Mouse (Mus musculus) hindbrain, embryonic 12.5 days (tissue): ENCODE measurements around the gene Klhl12. TPM values are rescaled to one million over a fixed set of nuclear protein-coding genes. Genes with fewer than 3 reads are reported as not detected.
"Not testable (repeated sequence)": the region's sequence is repeated elsewhere in the genome, so short reads cannot be mapped to it uniquely, and the experiment has no call there.

Experiments
- ATAC-seq: fragments of 200-750 bp; cut with Nextera tagmentation; 2 replicates; pipeline ENCODE4 v1.8.0; 2017; ENCODE audit warnings: moderate TSS enrichment; ENCODE audit not compliant: low FRiP score
- H3K27ac ChIP-seq: fragments of 300-500 bp; sonication (generic); 2 replicates; pipeline ENCODE4 v1.5.1; 2016; ENCODE audit warnings: mild to moderate bottlenecking
- H3K27me3 ChIP-seq: fragments of 300-500 bp; sonication (generic); 2 replicates; pipeline ENCODE4 v1.6.1; 2016; ENCODE audit warnings: mild to moderate bottlenecking
- H3K36me3 ChIP-seq: fragments of 300-500 bp; sonication (generic); 2 replicates; pipeline ENCODE4 v1.6.1; 2016; ENCODE audit warnings: mild to moderate bottlenecking
- H3K4me1 ChIP-seq: fragments of 300-500 bp; sonication (generic); 2 replicates; pipeline ENCODE4 v1.6.1; 2016
- H3K4me2 ChIP-seq: fragments of 300-500 bp; sonication (generic); replicated peaks from 2 replicates; pipeline ENCODE4 v1.6.1; 2016; ENCODE audit warnings: mild to moderate bottlenecking
- H3K4me3 ChIP-seq: fragments of 300-500 bp; sonication (generic); 2 replicates; pipeline ENCODE4 v1.5.1; 2016; ENCODE audit warnings: mild to moderate bottlenecking
- H3K9ac ChIP-seq: fragments of 300-500 bp; sonication (generic); 2 replicates; pipeline ENCODE4 v1.6.1; 2016; ENCODE audit warnings: mild to moderate bottlenecking, moderate library complexity
- H3K9me3 ChIP-seq: fragments of 300-500 bp; sonication (generic); replicated peaks from 2 replicates; pipeline ENCODE4 v1.6.1; 2016; ENCODE audit warnings: mild to moderate bottlenecking
- WGBS: fragments of 180-500 bp; shearing (Covaris S2); methylation state at CpG from one replicate; pipeline ENCODE4 v1.1.7; 2016; 5-methylcytosine and 5-hydroxymethylcytosine counted together
- polyA plus RNA-seq: library from polyadenylated mRNA; unstranded; fragments of >200 nt; fragmentation: Nextera tagmentation; extraction: Ambion mirVana; gene quantifications from 2 replicates; pipeline ENCODE4 v1.2.1, GENCODE M21; 2016

Gene Klhl12
- polyA plus RNA-seq, 1 experiment from 2014 or later, result 32.9 TPM

- no peak for ATAC-seq
- Histone ChIP-seq H3K27me3 (no peaks in the 10 kb centered on the region), H3K27ac (no peak overlapping the region), H3K9ac (no peak overlapping the region), H3K4me3 (no peak overlapping the region), H3K4me2 (no peak overlapping the region), H3K9me3 (no peaks in the 10 kb centered on the region), H3K36me3 (peaks cover 62% of the 10 kb centered on the region), H3K4me1 (peaks cover 12% of the 10 kb centered on the region)
- WGBS, result 82% methylated on average over 10 of the region's 10 CpGs
Observed at GRCm38 (mm10) chr1:134423911-134424310, 31.4 kb upstream of the Klhl12 start.

DNA sequence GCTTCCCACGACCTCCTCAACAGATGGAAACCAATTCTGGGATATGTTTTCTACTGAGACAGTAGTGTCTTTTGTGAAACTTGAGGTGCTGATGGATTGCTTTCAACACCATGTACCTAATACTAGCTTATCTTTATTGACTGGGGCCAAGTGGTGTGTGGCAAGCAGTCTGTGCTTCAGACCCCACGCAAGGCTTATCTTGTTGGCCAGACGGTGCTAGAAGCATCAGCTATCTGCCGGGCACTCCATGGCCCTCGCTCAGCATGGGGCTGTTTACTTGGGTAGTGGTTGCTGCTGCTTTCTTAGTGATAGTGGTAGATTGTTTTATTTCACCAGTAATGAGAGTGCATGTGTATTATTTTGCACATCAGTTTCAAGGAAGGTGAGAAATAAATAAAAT is 29.0 kb upstream of the Klhl12 start:
- Histone ChIP-seq H3K9me3 (no peaks in the 10 kb centered on the region), H3K36me3 (peaks cover 80% of the 10 kb centered on the region), H3K27ac (no peak overlapping the region), H3K4me1 (no peaks in the 10 kb centered on the region), H3K4me3 (no peak overlapping the region), H3K27me3 (no peaks in the 10 kb centered on the region), H3K4me2 (no peak overlapping the region), H3K9ac (no peak overlapping the region)
- 81% methylated on average over 5 of the region's 5 CpGs for WGBS
- no peak for ATAC-seq

GRCm38 (mm10) chr1:134433002-134433401 is 22.3 kb upstream of the Klhl12 start:
- Histone ChIP-seq H3K9ac (no peak overlapping the region), H3K27me3 (no peaks in the 10 kb centered on the region), H3K4me1 (no peaks in the 10 kb centered on the region), H3K9me3 (no peaks in the 10 kb centered on the region), H3K36me3 (peaks cover 47% of the 10 kb centered on the region), H3K27ac (no peak overlapping the region), H3K4me2 (no peak overlapping the region), H3K4me3 (no peak overlapping the region)
- ATAC-seq, result no peak
- WGBS, result 86% methylated on average over 10 of the region's 10 CpGs

DNA sequence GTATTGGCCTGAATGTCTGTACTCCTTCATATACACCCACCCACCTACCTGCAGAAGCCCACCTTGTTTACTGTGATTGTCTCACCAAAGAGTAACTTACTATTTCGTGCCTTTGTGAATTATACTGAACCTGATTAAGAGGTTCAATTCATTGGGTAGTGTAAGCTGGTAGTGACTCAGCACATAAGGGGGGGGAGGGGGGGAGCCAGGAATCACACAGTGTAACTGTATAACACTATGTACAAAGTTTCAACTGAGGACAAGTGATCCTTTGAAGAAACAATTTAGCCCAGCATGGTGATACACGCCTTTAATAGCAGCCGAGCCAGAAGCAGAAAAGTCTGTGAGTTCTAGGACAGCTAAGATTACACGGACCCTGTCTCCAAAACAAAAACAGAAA is 21.9 kb upstream of the Klhl12 start:
- no peak for ATAC-seq
- Histone ChIP-seq H3K27ac (no peak overlapping the region), H3K9me3 (no peaks in the 10 kb centered on the region), H3K9ac (no peak overlapping the region), H3K27me3 (no peaks in the 10 kb centered on the region), H3K4me1 (no peaks in the 10 kb centered on the region), H3K36me3 (peaks cover 42% of the 10 kb centered on the region), H3K4me3 (no peak overlapping the region), H3K4me2 (no peak overlapping the region)
- WGBS, result 92% methylated on average over 4 of the region's 4 CpGs

GRCm38 (mm10) chr1:134435414-134435813 is 19.9 kb upstream of the Klhl12 start:
- WGBS, result 28% methylated on average over 4 of the region's 4 CpGs
- Histone ChIP-seq H3K4me3 (no peak overlapping the region), H3K27me3 (no peaks in the 10 kb centered on the region), H3K4me1 (no peaks in the 10 kb centered on the region), H3K36me3 (peaks cover 28% of the 10 kb centered on the region), H3K9ac (no peak overlapping the region), H3K4me2 (no peak overlapping the region), H3K9me3 (no peaks in the 10 kb centered on the region), H3K27ac (no peak overlapping the region)
- no peak for ATAC-seq

GRCm38 (mm10) chr1:134440437-134440836 is 14.9 kb upstream of the Klhl12 start:
- no peak overlapping the region for H3K9ac ChIP-seq
- ATAC-seq, result no peak
- H3K36me3 ChIP-seq, result no peaks in the 10 kb centered on the region
- H3K9me3 ChIP-seq, result no peaks in the 10 kb centered on the region
- no peaks in the 10 kb centered on the region for H3K27me3 ChIP-seq
- WGBS, result 91% methylated on average over 6 of the region's 6 CpGs
- no peaks in the 10 kb centered on the region for H3K4me1 ChIP-seq
- H3K27ac ChIP-seq, result no peak overlapping the region
- H3K4me2 ChIP-seq, result no peak overlapping the region
- H3K4me3 ChIP-seq, result no peak overlapping the region

DNA sequence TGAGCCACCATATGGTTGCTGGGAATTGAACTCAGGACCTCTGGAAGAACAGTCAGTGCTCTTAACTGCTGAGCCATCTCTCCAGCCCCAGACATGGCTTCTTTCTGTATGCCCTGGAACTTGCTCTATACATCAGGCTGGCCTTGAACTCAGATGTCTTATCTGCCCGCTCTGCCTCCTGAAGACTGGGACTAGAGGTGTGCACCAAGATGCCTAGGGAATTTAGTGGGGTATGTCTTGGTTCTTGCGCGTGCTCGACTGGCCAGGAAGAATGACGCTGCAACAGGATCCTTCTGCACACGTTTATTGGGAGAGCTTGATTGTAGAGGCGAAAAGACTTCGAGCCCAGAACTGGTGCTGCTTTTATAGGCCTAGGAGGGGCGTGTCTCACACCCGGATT is 13.6 kb upstream of the Klhl12 start:
- H3K4me3 ChIP-seq, H3K4me1 ChIP-seq, H3K27me3 ChIP-seq, H3K4me2 ChIP-seq, ATAC-seq, H3K27ac ChIP-seq, H3K9me3 ChIP-seq, H3K9ac ChIP-seq, H3K36me3 ChIP-seq: not testable (repeated sequence)
- 93% methylated on average over 8 of the region's 10 CpGs for WGBS

DNA sequence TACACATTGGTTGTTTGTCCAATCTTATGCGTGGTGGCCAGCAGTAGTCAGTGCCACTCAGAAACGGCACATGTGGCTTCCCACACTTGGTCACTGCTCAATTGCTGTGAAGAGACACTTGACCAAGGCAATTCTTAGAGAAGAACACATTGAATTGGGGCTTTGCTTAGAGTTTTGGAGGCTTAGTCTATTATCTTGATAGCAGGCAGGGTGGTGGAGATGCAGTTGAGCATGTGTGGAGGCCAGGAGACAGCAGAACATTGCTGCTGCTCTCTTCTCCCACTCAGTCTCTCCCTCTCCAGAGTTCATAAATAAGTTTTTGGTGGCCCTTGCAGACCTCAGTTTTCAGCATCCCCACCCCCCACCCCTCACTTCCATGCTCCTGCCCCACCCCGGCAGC is 12.9 kb upstream of the Klhl12 start:
- WGBS, result 90% methylated on average over 3 of the region's 3 CpGs
- no peak overlapping the region for H3K4me3 ChIP-seq
- no peaks in the 10 kb centered on the region for H3K27me3 ChIP-seq
- H3K4me2 ChIP-seq, result no peak overlapping the region
- no peak for ATAC-seq
- H3K9ac ChIP-seq, result no peak overlapping the region
- H3K27ac ChIP-seq, result no peak overlapping the region
- no peaks in the 10 kb centered on the region for H3K9me3 ChIP-seq
- no peaks in the 10 kb centered on the region for H3K4me1 ChIP-seq
- no peaks in the 10 kb centered on the region for H3K36me3 ChIP-seq

- H3K4me2 ChIP-seq, ATAC-seq, H3K36me3 ChIP-seq, H3K4me3 ChIP-seq, H3K27ac ChIP-seq, H3K4me1 ChIP-seq, H3K9ac ChIP-seq, H3K9me3 ChIP-seq, H3K27me3 ChIP-seq: not testable (repeated sequence)
- 91% methylated on average over 1 of the region's 1 CpGs for WGBS
Observed at GRCm38 (mm10) chr1:134443288-134443687, 12.0 kb upstream of the Klhl12 start.

DNA sequence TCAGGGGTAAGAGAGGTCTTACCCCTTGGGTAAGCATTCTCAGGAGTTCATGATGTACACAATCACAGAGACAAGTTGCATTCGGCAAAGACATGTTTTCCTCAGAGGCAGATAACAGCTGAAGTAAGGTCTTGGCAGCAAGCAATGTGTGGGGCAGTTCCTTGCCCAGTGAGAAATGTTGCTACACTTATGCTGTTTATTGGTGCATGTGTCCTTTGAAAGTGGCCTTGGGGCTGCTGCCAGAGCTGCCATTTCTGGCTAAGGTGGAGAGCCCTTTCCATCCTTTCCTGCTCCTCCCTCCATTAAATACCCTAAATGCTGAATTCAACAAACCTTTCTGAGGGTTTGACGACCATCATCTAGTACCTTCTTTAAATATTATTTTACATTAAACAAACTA is 9.9 kb upstream of the Klhl12 start:
- WGBS, result 93% methylated on average over 2 of the region's 2 CpGs

GRCm38 (mm10) chr1:134448537-134448936 is 6.8 kb upstream of the Klhl12 start:
- not testable (repeated sequence) for H3K9ac ChIP-seq, H3K36me3 ChIP-seq, H3K4me2 ChIP-seq, H3K27me3 ChIP-seq, H3K4me3 ChIP-seq, H3K9me3 ChIP-seq, H3K4me1 ChIP-seq, ATAC-seq, H3K27ac ChIP-seq
- 69% methylated on average over 3 of the region's 3 CpGs for WGBS

More for the DNA sequence above, 9.9 kb upstream of the Klhl12 start:
- no peak for ATAC-seq
- Histone ChIP-seq H3K27ac (no peak overlapping the region), H3K4me1 (no peaks in the 10 kb centered on the region), H3K36me3 (no peaks in the 10 kb centered on the region), H3K9me3 (no peaks in the 10 kb centered on the region), H3K4me2 (no peak overlapping the region), H3K4me3 (no peak overlapping the region), H3K27me3 (no peaks in the 10 kb centered on the region), H3K9ac (no peak overlapping the region)

DNA sequence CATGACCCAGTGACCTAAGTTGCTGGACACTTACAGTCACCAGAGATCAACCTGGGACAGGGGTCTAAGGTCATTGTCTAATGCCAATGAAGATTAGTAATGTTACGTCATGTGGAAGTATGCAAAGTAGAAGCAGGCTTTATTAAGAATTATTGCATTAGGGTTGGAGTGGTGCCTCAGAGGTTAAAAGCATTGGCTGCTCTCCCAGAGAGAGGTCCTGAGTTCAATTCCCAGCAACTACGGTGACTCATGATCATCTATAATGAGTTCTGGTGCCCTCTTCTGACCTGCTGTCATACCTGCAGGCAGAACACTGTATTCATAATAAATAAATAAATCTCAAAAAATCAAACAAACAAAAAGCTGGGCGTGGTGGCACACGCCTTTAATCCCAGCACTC is 5.1 kb upstream of the Klhl12 start:
- ATAC-seq, result no peak
- Histone ChIP-seq H3K9me3 (no peaks in the 10 kb centered on the region), H3K4me3 (no peak overlapping the region), H3K36me3 (no peaks in the 10 kb centered on the region), H3K9ac (no peak overlapping the region), H3K27ac (no peak overlapping the region), H3K4me1 (peaks cover 4% of the 10 kb centered on the region), H3K4me2 (no peak overlapping the region), H3K27me3 (no peaks in the 10 kb centered on the region)
- 89% methylated on average over 4 of the region's 4 CpGs for whole genome bisulfite sequencing

- Histone ChIP-seq H3K27me3 (no peaks in the 10 kb centered on the region), H3K4me3 (no peak overlapping the region), H3K9ac (no peak overlapping the region), H3K36me3 (no peaks in the 10 kb centered on the region), H3K27ac (no peak overlapping the region), H3K9me3 (no peaks in the 10 kb centered on the region), H3K4me2 (no peak overlapping the region), H3K4me1 (peaks cover 5% of the 10 kb centered on the region)
- no peak for ATAC-seq
- WGBS, result 48% methylated on average over 3 of the region's 3 CpGs
Observed at GRCm38 (mm10) chr1:134450986-134451385, 4.3 kb upstream of the Klhl12 start.

DNA sequence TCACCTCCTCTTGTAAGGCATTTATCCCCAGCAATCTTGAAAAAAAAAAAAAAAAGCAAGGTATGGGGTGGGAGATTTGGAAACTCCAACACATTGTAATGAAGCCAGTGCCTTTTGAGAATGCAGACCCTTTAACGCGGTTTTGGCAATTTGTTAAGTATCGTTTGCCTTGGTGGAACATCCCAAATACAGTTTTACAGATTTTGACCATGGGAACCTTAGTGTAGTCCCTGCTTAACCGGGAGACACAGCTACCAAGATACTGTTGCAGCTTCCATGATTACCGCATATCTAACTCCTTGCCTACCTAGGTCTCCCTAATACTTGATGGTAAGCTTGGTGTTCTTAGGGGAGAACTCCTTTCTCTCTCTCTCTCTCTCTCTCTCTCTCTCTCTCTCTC is 729 bp downstream of the Klhl12 start:
- H3K36me3 ChIP-seq, result peaks cover 19% of the 10 kb centered on the region
- WGBS, result 25% methylated on average over 5 of the region's 5 CpGs
- no peaks in the 10 kb centered on the region for H3K9me3 ChIP-seq
- ATAC-seq, result no peak
- peaks cover 10% of the 10 kb centered on the region for H3K4me1 ChIP-seq
- H3K27ac ChIP-seq, result no peak overlapping the region
- no peaks in the 10 kb centered on the region for H3K27me3 ChIP-seq
- peak overlapping the region; percentile 76 for H3K4me2 ChIP-seq
- peak overlapping the region; percentile 94 for H3K9ac ChIP-seq
- H3K4me3 ChIP-seq, result peak overlapping the region; percentile 97
